Mouse (Mus musculus) B cell, adult (primary cell): ENCODE data around the gene Borcs5. TPM values are rescaled to one million over a fixed set of nuclear protein-coding genes. Genes with fewer than 3 reads are reported as not detected.

ENCODE experiments used
- total RNA-seq: library from RNA; stranded (reverse); gene quantifications from 4 replicates; pipeline ENCODE4 v1.2.4, GENCODE M21; 2023; ENCODE audit not compliant: inconsistent age

Borcs5 gene
- 13.5 to 14.7 TPM (median 13.9 TPM) in 4 replicates for total RNA-seq

GRCm38 (mm10) chr6:134639210-134639609, at the start of gene Borcs5:
TSS of gene Borcs5 (plus strand) at chr6:134639510.

GRCm38 (mm10) chr6:134631947-134632687, 7.2 kb upstream of the Borcs5 start, which contains the start of gene Mansc1:
TSS of gene Mansc1 (minus strand) at chr6:134632488.

Other genes with a start within 250 kb of the Borcs5 start
- gene Bcl2l14, start 243.2 kb upstream of the Borcs5 start, total RNA-seq, result 0.99 to 2.1 TPM (median 1.5 TPM) in 4 replicates
- gene Lrp6, start 72.5 kb upstream of the Borcs5 start, total RNA-seq, result 31.1 to 41.8 TPM (median 37.4 TPM) in 4 replicates
- gene Mansc1, start 7.0 kb upstream of the Borcs5 start, total RNA-seq, result 0.42 to 0.61 TPM in 2 of 4 replicates, not detected in the others
- 44.6 to 50.6 TPM (median 47.8 TPM) in 4 replicates for gene Dusp16, start 153.1 kb downstream of the Borcs5 start, total RNA-seq
- 26.3 to 38.2 TPM (median 29.6 TPM) in 4 replicates for gene Crebl2, start 190.6 kb downstream of the Borcs5 start, total RNA-seq